Mouse (Mus musculus) kidney, postnatal 0 days (tissue): Measurements from ENCODE around the gene Zfp184. TPM values are rescaled to one million over a fixed set of nuclear protein-coding genes. Genes with fewer than 3 reads are reported as not detected.

ENCODE experiments used
- ATAC-seq: fragments of 200-750 bp; cut with Nextera tagmentation; replicated peaks from 2 replicates; pipeline ENCODE4 v1.8.0; 2017; ENCODE audit warnings: low read depth, moderate number of reproducible peaks, moderate TSS enrichment, moderate library complexity; ENCODE audit not compliant: low FRiP score
- DNase-seq: peaks from one replicate; pipeline ENCODE4 v3.0.0-alpha.2; 2016; ENCODE audit warnings: low spot score
- H3K27ac ChIP-seq: fragments of 300-500 bp; sonication (generic); 2 replicates; pipeline ENCODE4 v1.5.1; 2014; ENCODE audit warnings: mild to moderate bottlenecking
- H3K27me3 ChIP-seq: fragments of 300-500 bp; sonication (generic); 2 replicates; pipeline ENCODE4 v1.6.1; 2014; ENCODE audit warnings: low read length, mixed read lengths; ENCODE audit not compliant: insufficient read depth
- H3K36me3 ChIP-seq: fragments of 300-500 bp; sonication (generic); 2 replicates; pipeline ENCODE4 v1.6.1; 2014; ENCODE audit warnings: low read length, mixed read lengths; ENCODE audit not compliant: insufficient read depth
- H3K4me1 ChIP-seq: fragments of 300-500 bp; sonication (generic); replicated peaks from 2 replicates; pipeline ENCODE4 v1.6.1; 2014; ENCODE audit warnings: antibody characterized with exemption, low read length, mixed read lengths; ENCODE audit not compliant: insufficient read depth
- H3K4me2 ChIP-seq: fragments of 300-500 bp; sonication (generic); 2 replicates; pipeline ENCODE4 v1.6.1; 2014; ENCODE audit warnings: mild to moderate bottlenecking, low read length, moderate library complexity, mixed read lengths
- H3K4me3 ChIP-seq: fragments of 300-500 bp; sonication (generic); replicated peaks from 2 replicates; pipeline ENCODE4 v1.5.1; 2014; ENCODE audit warnings: low read depth, low read length
- H3K9ac ChIP-seq: fragments of 300-500 bp; sonication (generic); 2 replicates; pipeline ENCODE4 v1.6.1; 2014; ENCODE audit warnings: low read depth, low read length
- H3K9me3 ChIP-seq: fragments of 300-500 bp; sonication (generic); replicated peaks from 2 replicates; pipeline ENCODE4 v1.6.1; 2016; ENCODE audit warnings: low read length, inconsistent platforms, mixed read lengths
- CTCF ChIP-seq: IDR thresholded peaks from 2 replicates; pipeline ENCODE4 v1.5.1; 2016; ENCODE audit warnings: antibody characterized with exemption, low read depth, mild to moderate bottlenecking, moderate library complexity
- WGBS: fragments of 180-500 bp; shearing (Covaris S2); extraction: QIAGEN DNeasy Blood & Tissue Kit; methylation state at CpG from one replicate; pipeline ENCODE4 v1.1.7; 2014; 5-methylcytosine and 5-hydroxymethylcytosine counted together
- polyA plus RNA-seq: library from polyadenylated mRNA; unstranded; fragments of >200 nt; fragmentation: Nextera tagmentation; extraction: Ambion mirVana; gene quantifications from 2 replicates; pipeline ENCODE4 v1.2.1, GENCODE M21; 2015

Gene Zfp184
- polyA plus RNA-seq, 1 experiment from 2014 or later = 8.5 TPM

DNA sequence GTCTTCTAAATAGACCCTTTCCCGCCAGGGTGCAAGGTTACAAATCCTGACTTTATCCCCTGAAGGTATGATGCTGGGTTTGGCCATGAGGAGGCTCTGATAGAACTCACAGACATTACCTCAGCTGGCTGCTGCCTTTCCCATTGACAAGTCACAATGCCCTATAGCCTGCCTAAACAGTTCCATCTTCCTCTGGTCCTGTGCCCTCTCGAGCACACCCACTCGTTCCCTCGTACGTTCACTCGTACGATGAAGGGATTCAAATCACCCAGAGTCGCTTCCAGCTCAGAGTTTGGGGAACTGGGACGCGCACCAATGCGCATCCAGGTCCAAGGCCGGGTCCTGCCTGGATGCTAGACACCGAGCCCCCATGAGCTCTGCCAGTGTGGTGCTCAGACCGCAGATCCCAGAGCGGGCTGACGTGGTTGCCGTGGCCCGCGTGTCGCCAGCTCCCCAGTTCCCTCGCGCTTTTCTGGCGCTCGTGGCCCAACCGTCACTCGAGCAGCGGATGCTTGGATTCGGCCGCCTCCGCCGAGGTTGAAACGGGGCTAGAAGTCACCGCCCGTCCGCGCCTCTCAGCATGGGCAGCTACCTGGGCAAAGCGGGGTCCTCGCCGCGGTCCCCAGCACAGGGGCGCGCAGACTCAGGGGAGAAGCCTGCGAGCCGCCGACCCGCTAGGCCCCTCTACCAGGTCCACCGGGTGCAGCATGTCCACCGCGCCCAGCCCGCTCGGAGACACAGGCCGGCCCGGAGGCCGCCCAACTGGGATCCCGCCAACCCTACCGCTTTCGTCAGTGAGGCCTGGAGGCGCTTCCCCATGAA, 36.3 kb downstream of the Zfp184 start, which contains the start of gene Pom121l2:
Gene Pom121l2, plus strand, starts transcription at position 214 of the 822 bp plus-strand sequence.
- H3K9ac ChIP-seq = peak within 1 kb of the TSS; percentile 65
- peak within 1 kb of the TSS; percentile 52 for H3K4me3 ChIP-seq
- H3K27me3 ChIP-seq = peaks cover 18% of the 10 kb centered on the region
- H3K27ac ChIP-seq = no peak within 1 kb of the TSS
- peak within 1 kb of the TSS; percentile 94 for H3K4me2 ChIP-seq
- TF ChIP-seq CTCF = no peak
- H3K9me3 ChIP-seq = no peaks in the 10 kb centered on the region
- peak; percentile 58 for DNase-seq
- H3K4me1 ChIP-seq = peaks cover 6% of the 10 kb centered on the region; the same call in 1 of the 2 replicates
- under 1% methylated on average over 58 of the region's 58 CpGs for WGBS
- H3K36me3 ChIP-seq = no peaks in the 10 kb centered on the region
- ATAC-seq = peak; percentile 67; the same call in 1 of the 2 replicates

- Histone ChIP-seq H3K4me3 (peak overlapping the region; percentile 52), H3K4me2 (peak overlapping the region; percentile 94), H3K9ac (peak overlapping the region; percentile 65), H3K27me3 (peaks cover 18% of the 10 kb centered on the region), H3K9me3 (no peaks in the 10 kb centered on the region), H3K27ac (no peak overlapping the region), H3K36me3 (no peaks in the 10 kb centered on the region), H3K4me1 (peaks cover 6% of the 10 kb centered on the region; the same call in 1 of the 2 replicates)
- TF ChIP-seq CTCF = no peak
- ATAC-seq (0 out of 2 replicates have a peak, but pooled peaks have one; percentile 16), DNase-seq (no peak)
- 11% methylated on average over 17 of the region's 17 CpGs for WGBS
These were observed 36.9 kb downstream of the Zfp184 start for GRCm38 (mm10) chr13:21981803-21982193.

DNA sequence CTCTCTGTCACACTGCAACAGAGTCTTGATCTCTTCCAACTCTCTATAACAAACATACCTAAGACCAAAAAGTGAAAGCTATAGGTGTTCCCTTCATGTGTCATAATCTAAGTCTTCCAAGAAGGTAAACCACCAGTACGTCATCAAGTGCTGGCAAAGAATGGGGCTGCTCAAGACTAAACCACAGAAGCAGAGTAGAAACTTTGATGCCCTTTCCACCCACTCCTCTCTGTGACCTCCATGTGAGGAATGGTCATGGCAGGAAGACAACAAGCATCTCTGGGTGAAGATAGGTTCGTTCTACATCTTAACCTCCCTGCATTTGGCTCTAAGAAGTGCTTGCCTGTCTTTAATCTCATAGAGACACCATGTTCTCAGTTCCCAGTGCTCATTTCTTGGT, 39.6 kb downstream of the Zfp184 start:
- Histone ChIP-seq H3K4me1 (peaks cover 6% of the 10 kb centered on the region; the same call in 1 of the 2 replicates), H3K9ac (no peak overlapping the region), H3K9me3 (no peaks in the 10 kb centered on the region), H3K27ac (no peak overlapping the region), H3K4me2 (no peak overlapping the region), H3K36me3 (no peaks in the 10 kb centered on the region), H3K4me3 (no peak overlapping the region), H3K27me3 (peaks cover 18% of the 10 kb centered on the region)
- ATAC-seq = no peak
- no peak for TF ChIP-seq CTCF
- WGBS = 85% methylated on average over 2 of the region's 2 CpGs
- DNase-seq = no peak

DNA sequence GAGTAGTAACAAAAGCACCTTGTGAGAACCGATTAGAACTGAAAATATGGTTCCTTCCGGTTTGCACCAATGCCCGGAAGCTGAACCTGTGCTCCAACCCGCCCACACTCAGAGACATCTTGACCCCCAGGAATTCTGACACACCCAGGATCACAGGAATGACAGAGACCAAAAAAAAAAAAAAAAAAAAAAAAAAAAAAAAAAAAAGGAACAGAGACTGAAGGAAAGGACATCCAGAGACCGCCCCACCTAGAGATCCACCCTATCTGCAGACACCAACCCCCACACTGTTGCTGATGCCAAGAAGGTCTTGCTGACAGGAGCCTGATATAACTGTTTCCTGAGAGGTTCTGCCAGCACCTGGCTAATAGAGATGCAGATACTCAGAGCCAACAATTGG, 47.7 kb downstream of the Zfp184 start:
- ATAC-seq (no peak), DNase-seq (no peak)
- 0 out of 2 replicates have a peak, but pooled peaks cover 9% of the 10 kb centered on the region for H3K4me1 ChIP-seq
- no peak for TF ChIP-seq CTCF
- WGBS = 80% methylated on average over 5 of the region's 5 CpGs
- H3K27ac ChIP-seq = no peak overlapping the region
- H3K36me3 ChIP-seq = no peaks in the 10 kb centered on the region
- peaks cover 40% of the 10 kb centered on the region for H3K27me3 ChIP-seq
- H3K9me3 ChIP-seq = peaks cover 3% of the 10 kb centered on the region; the same call in 1 of the 2 replicates
- no peak overlapping the region for H3K9ac ChIP-seq
- no peak overlapping the region for H3K4me2 ChIP-seq
- no peak overlapping the region for H3K4me3 ChIP-seq

DNA sequence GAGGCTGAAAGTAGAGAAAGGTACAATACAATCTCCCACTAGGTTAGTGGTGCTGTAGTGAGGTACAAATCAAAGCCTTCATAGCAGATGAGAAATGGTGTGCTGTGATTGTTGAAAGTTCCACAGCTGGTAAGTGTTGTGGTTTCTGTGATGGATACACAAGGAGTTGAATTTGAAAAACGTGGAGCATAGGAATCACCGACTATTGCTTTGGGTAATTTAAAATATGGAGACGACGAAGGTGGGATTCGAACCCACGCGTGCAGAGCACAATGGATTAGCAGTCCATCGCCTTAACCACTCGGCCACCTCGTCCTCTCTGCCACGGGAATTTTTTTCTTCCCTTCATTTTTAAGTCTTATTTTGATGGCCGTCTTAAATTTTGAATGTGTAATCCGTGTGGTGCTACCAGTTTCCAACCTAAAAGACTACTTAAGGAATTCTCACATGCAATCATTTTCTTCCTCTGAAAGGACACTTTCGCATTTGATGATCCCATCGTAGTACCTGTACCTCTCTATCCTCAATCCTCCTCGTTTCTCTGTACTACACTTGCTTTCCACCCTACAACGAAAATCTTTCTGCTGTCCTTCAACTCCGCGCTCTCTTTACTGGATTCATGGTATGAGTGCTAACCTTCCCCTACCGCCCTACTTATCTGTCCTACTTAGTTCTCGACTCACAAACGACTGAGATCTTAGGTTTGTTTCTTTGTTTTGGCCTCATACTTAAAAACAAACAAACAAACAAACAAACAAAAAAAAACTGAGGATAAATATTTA, 49.3 kb downstream of the Zfp184 start:
- Histone ChIP-seq H3K36me3 (no peaks in the 10 kb centered on the region), H3K27me3 (peaks cover 56% of the 10 kb centered on the region), H3K4me3 (no peak overlapping the region), H3K9me3 (peaks cover 3% of the 10 kb centered on the region; the same call in 1 of the 2 replicates), H3K9ac (no peak overlapping the region), H3K4me2 (no peak overlapping the region), H3K4me1 (0 out of 2 replicates have a peak, but pooled peaks cover 9% of the 10 kb centered on the region), H3K27ac (no peak overlapping the region)
- ATAC-seq = no peak
- DNase-seq = no peak
- no peak for TF ChIP-seq CTCF
- 8% methylated on average over 22 of the region's 22 CpGs for WGBS

DNA sequence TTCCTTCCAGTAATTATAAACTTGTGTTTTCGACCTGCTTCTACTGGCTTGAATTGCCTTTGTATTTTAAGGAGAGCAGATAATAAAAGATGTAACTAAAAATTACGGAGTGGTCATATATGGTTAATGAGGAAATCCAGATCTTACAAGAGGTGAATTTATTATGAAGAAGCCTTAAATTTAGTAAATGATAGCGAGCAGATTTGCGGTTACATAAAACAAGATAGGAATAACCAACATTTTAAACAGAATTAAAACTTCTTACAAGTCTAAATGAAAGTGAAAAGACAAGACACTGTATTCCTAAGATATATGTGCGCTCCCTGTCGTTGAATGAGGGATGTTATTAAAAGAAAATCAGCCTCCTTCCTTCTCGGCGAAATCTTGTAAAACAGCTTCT, 50.0 kb downstream of the Zfp184 start:
- Histone ChIP-seq H3K4me3 (peak overlapping the region; percentile 33), H3K27ac (no peak overlapping the region), H3K36me3 (no peaks in the 10 kb centered on the region), H3K27me3 (peaks cover 63% of the 10 kb centered on the region), H3K9me3 (peaks cover 3% of the 10 kb centered on the region; the same call in 1 of the 2 replicates), H3K9ac (no peak overlapping the region), H3K4me1 (0 out of 2 replicates have a peak, but pooled peaks cover 9% of the 10 kb centered on the region), H3K4me2 (peak overlapping the region; percentile 49)
- WGBS = 6% methylated on average over 8 of the region's 8 CpGs
- TF ChIP-seq CTCF = no peak
- peak; percentile 40 for DNase-seq
- no peak for ATAC-seq
